Mouse (Mus musculus): ENCODE results near the gene Agap2. TPM values are rescaled to one million over a fixed set of nuclear protein-coding genes. Genes with fewer than 3 reads are reported as not detected.
"Not testable (repeated sequence)": the region's sequence is repeated elsewhere in the genome, so short reads cannot be mapped to it uniquely, and the experiment has no call there.

Agap2 gene
- polyA plus RNA-seq, 1 experiment from 2014 or later, result 0.50 TPM

GRCm38 (mm10) chr10:127062101-127062500, 13.0 kb upstream of the Agap2 start:
- H3K4me3 ChIP-seq; DNase-seq (ENCODE audit: low spot score); H3K27ac ChIP-seq; H3K9me3 ChIP-seq: not testable (repeated sequence)
- 81% methylated on average over 4 of the region's 4 CpGs for WGBS
- H3K4me1 ChIP-seq, result peaks cover 37% of the 10 kb centered on the region
- H3K36me3 ChIP-seq, result peaks cover 30% of the 10 kb centered on the region
- peaks cover 50% of the 10 kb centered on the region for H3K27me3 ChIP-seq (ENCODE audit: insufficient read depth, poor library complexity, severe bottlenecking)

- WGBS, result 72% methylated on average over 5 of the region's 5 CpGs
- no peaks in the 10 kb centered on the region for H3K9me3 ChIP-seq
- H3K4me1 ChIP-seq, result peaks cover 37% of the 10 kb centered on the region
- H3K27me3 ChIP-seq (ENCODE audit: insufficient read depth, poor library complexity, severe bottlenecking), result peaks cover 46% of the 10 kb centered on the region
- H3K27ac ChIP-seq, result no peak overlapping the region
- H3K4me3 ChIP-seq, result 0 out of 2 replicates have a peak overlapping the region, but pooled peaks have one; percentile 92
- DNase-seq (ENCODE audit: low spot score), result no peak
- H3K36me3 ChIP-seq, result peaks cover 29% of the 10 kb centered on the region
Observed at GRCm38 (mm10) chr10:127062503-127062902, 12.6 kb upstream of the Agap2 start.

- H3K9me3 ChIP-seq, result no peaks in the 10 kb centered on the region
- H3K36me3 ChIP-seq, result peaks cover 37% of the 10 kb centered on the region
- under 1% methylated on average over 45 of the region's 46 CpGs for WGBS
- H3K27ac ChIP-seq, result peak within 1 kb of the TSS; percentile 98
- H3K4me3 ChIP-seq, result peak within 1 kb of the TSS; percentile 92
- DNase-seq (ENCODE audit: low spot score), result peak; percentile 100
- H3K4me1 ChIP-seq, result peaks cover 37% of the 10 kb centered on the region
- H3K27me3 ChIP-seq (ENCODE audit: insufficient read depth, poor library complexity, severe bottlenecking), result peaks cover 38% of the 10 kb centered on the region
Observed at GRCm38 (mm10) chr10:127063239-127063872, 11.7 kb upstream of the Agap2 start, which contains the start of gene Cdk4. Cdk4 (plus strand) TSS chr10:127063534.

GRCm38 (mm10) chr10:127063913-127064870, 10.9 kb upstream of the Agap2 start:
- peaks cover 30% of the 10 kb centered on the region for H3K27me3 ChIP-seq (ENCODE audit: insufficient read depth, poor library complexity, severe bottlenecking)
- no peak for DNase-seq (ENCODE audit: low spot score)
- H3K4me1 ChIP-seq, result peaks cover 37% of the 10 kb centered on the region
- H3K9me3 ChIP-seq, result no peaks in the 10 kb centered on the region
- peak overlapping the region; percentile 98 for H3K27ac ChIP-seq
- WGBS, result 14% methylated on average over 37 of the region's 37 CpGs
- peaks cover 38% of the 10 kb centered on the region for H3K36me3 ChIP-seq
- H3K4me3 ChIP-seq, result peak overlapping the region; percentile 92

GRCm38 (mm10) chr10:127065981-127066380, 9.1 kb upstream of the Agap2 start:
- Histone ChIP-seq H3K27me3 (ENCODE audit: insufficient read depth, poor library complexity, severe bottlenecking) (peaks cover 12% of the 10 kb centered on the region), H3K4me1 (peaks cover 31% of the 10 kb centered on the region), H3K9me3 (no peaks in the 10 kb centered on the region), H3K27ac (no peak overlapping the region), H3K4me3 (no peak overlapping the region), H3K36me3 (peaks cover 38% of the 10 kb centered on the region)
- 61% methylated on average over 9 of the region's 9 CpGs for WGBS
- no peak for DNase-seq (ENCODE audit: low spot score)

- Histone ChIP-seq H3K4me1 (peaks cover 36% of the 10 kb centered on the region), H3K27ac (no peak overlapping the region), H3K4me3 (no peak overlapping the region), H3K27me3 (ENCODE audit: insufficient read depth, poor library complexity, severe bottlenecking) (peaks cover 6% of the 10 kb centered on the region), H3K36me3 (peaks cover 38% of the 10 kb centered on the region), H3K9me3 (no peaks in the 10 kb centered on the region)
- no peak for DNase-seq (ENCODE audit: low spot score)
- 92% methylated on average over 14 of the region's 14 CpGs for WGBS
Observed at GRCm38 (mm10) chr10:127066519-127067018, 8.5 kb upstream of the Agap2 start.

- H3K27ac ChIP-seq, result 0 out of 2 replicates have a peak overlapping the region, but pooled peaks have one; percentile 87
- peaks cover 38% of the 10 kb centered on the region for H3K36me3 ChIP-seq
- peak overlapping the region; percentile 65 for H3K4me3 ChIP-seq
- no peaks in the 10 kb centered on the region for H3K9me3 ChIP-seq
- peaks cover 36% of the 10 kb centered on the region for H3K4me1 ChIP-seq
- H3K27me3 ChIP-seq (ENCODE audit: insufficient read depth, poor library complexity, severe bottlenecking), result no peaks in the 10 kb centered on the region
- DNase-seq (ENCODE audit: low spot score), result no peak
- WGBS, result 86% methylated on average over 9 of the region's 9 CpGs
Observed at GRCm38 (mm10) chr10:127068360-127069038, 6.6 kb upstream of the Agap2 start.

- WGBS, result 6% methylated on average over 30 of the region's 30 CpGs
- H3K27me3 ChIP-seq (ENCODE audit: insufficient read depth, poor library complexity, severe bottlenecking), result no peaks in the 10 kb centered on the region
Observed at GRCm38 (mm10) chr10:127069281-127070189, 5.5 kb upstream of the Agap2 start.

GRCm38 (mm10) chr10:127070190-127071121, 4.6 kb upstream of the Agap2 start, which contains the start of gene Tspan31:
Tspan31 (minus strand) TSS chr10:127070264.
- Histone ChIP-seq H3K27me3 (ENCODE audit: insufficient read depth, poor library complexity, severe bottlenecking) (peaks cover 7% of the 10 kb centered on the region), H3K9me3 (no peaks in the 10 kb centered on the region), H3K4me3 (peak within 1 kb of the TSS; percentile 65), H3K4me1 (peaks cover 23% of the 10 kb centered on the region), H3K36me3 (peaks cover 29% of the 10 kb centered on the region), H3K27ac (peak within 1 kb of the TSS; percentile 87)
- WGBS, result 3% methylated on average over 36 of the region's 36 CpGs
- peak; percentile 97 for DNase-seq (ENCODE audit: low spot score)

More at GRCm38 (mm10) chr10:127069281-127070189, 5.5 kb upstream of the Agap2 start:
- no peaks in the 10 kb centered on the region for H3K9me3 ChIP-seq
- peaks cover 33% of the 10 kb centered on the region for H3K4me1 ChIP-seq
- H3K27ac ChIP-seq, result peak overlapping the region; percentile 87
- no peak for DNase-seq (ENCODE audit: low spot score)
- H3K36me3 ChIP-seq, result peaks cover 38% of the 10 kb centered on the region
- H3K4me3 ChIP-seq, result peak overlapping the region; percentile 65

GRCm38 (mm10) chr10:127071203-127071602, 3.9 kb upstream of the Agap2 start:
- H3K27ac ChIP-seq, result peak overlapping the region; percentile 85; the same call in 1 of the 2 replicates
- 74% methylated on average over 9 of the region's 9 CpGs for WGBS

GRCm38 (mm10) chr10:127072270-127072669, 2.8 kb upstream of the Agap2 start:
- DNase-seq (ENCODE audit: low spot score); H3K4me3 ChIP-seq; H3K9me3 ChIP-seq; H3K27ac ChIP-seq: not testable (repeated sequence)
- H3K27me3 ChIP-seq (ENCODE audit: insufficient read depth, poor library complexity, severe bottlenecking), result peaks cover 25% of the 10 kb centered on the region
- 85% methylated on average over 4 of the region's 4 CpGs for WGBS
- H3K4me1 ChIP-seq, result peaks cover 20% of the 10 kb centered on the region
- peaks cover 11% of the 10 kb centered on the region for H3K36me3 ChIP-seq

More at GRCm38 (mm10) chr10:127071203-127071602, 3.9 kb upstream of the Agap2 start:
- H3K9me3 ChIP-seq, result no peaks in the 10 kb centered on the region
- no peak for DNase-seq (ENCODE audit: low spot score)
- peaks cover 15% of the 10 kb centered on the region for H3K27me3 ChIP-seq (ENCODE audit: insufficient read depth, poor library complexity, severe bottlenecking)
- H3K4me3 ChIP-seq, result peak overlapping the region; percentile 65
- peaks cover 21% of the 10 kb centered on the region for H3K36me3 ChIP-seq
- H3K4me1 ChIP-seq, result peaks cover 20% of the 10 kb centered on the region

Measured in heart, embryonic 10.5 days (tissue).